Comparison of ENCODE assay signal across 9 mouse cellular contexts in the genomic region with DNA sequence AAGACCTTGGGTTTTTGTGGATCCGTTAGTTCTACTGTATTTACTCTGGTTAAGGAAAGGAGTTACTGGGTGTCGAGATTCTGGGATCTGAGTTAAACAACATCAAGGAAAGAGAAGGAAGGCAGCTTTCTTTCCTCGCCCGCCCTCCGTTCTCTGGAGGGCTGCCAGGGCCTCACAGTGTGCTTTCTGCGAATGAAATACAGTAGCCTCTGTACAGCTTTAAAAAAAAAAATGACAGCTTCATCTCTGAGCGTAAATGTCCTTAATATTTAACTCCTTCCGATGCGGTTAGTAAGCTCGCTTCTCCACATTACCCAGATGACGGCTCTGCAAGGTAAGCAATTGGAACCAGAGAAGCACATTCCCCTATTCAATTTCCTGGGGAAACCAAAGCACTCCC. TPM values are rescaled to one million over a fixed set of nuclear protein-coding genes. Genes with fewer than 3 reads are reported as not detected.
A peak's percentile ranks its signal among the peaks of the same experiment; 100 is the strongest.
DNase-seq lines count a peak whose midpoint lies in the region; ATAC-seq lines count a peak whose summit lies in the region.
"Had no signal": no experiment of that assay in that cellular context is flagged by ENCODE, and none has a peak within 500 bp of the region (broad histone marks: within the 10 kb centered on the region; RNA-seq: fewer than 3 reads in every experiment).

No protein-coding gene starts in this region.

- no peak overlapping the region for H3K9ac ChIP-seq in forebrain, embryonic 15.5 days (replicated peaks)
- H3K9ac ChIP-seq in forebrain, embryonic 12.5 days: no peak overlapping the region

- peak overlapping the region; percentile 57 for H3K27ac ChIP-seq in forebrain, embryonic 15.5 days (replicated peaks)
- H3K27ac ChIP-seq in forebrain, embryonic 12.5 days: no peak overlapping the region
- H3K27ac ChIP-seq: macrophage had no signal

- no peak for ATAC-seq in forebrain, embryonic 15.5 days (replicated peaks)
- no peak for ATAC-seq in forebrain, embryonic 12.5 days (ENCODE audit: low FRiP score)
- ATAC-seq in megakaryocyte-erythroid progenitor cell, adult 5-6 weeks (replicated peaks; ENCODE audit: low FRiP score, low TSS enrichment, poor library complexity, severe bottlenecking): no peak

- WGBS in forebrain, embryonic 15.5 days: 32% methylated on average over 11 of the region's 11 CpGs
- WGBS in forebrain, embryonic 12.5 days: 53% methylated on average over 11 of the region's 11 CpGs

- H3K4me3 ChIP-seq in forebrain, embryonic 15.5 days: no peak overlapping the region
- no peak overlapping the region for H3K4me3 ChIP-seq in forebrain, embryonic 12.5 days (replicated peaks)

- H3K4me1 ChIP-seq in forebrain, embryonic 15.5 days: peaks cover 34% of the 10 kb centered on the region
- H3K4me1 ChIP-seq in forebrain, embryonic 12.5 days: peaks cover 38% of the 10 kb centered on the region

- no peaks in the 10 kb centered on the region for H3K27me3 ChIP-seq in forebrain, embryonic 15.5 days
- peaks cover 7% of the 10 kb centered on the region; the same call in 1 of the 2 replicates for H3K27me3 ChIP-seq in forebrain, embryonic 12.5 days

- DNase-seq in right cerebral cortex, adult 18-20 months: peak; percentile 31
- DNase-seq in right cerebral cortex, postnatal 25 days: no peak
- DNase-seq in kidney, postnatal 14 days: peak; percentile 71
- peak; percentile 59 for DNase-seq in right cerebral cortex, postnatal 4 days
- DNase-seq in thymus, postnatal 25 days: no peak

- H3K36me3 ChIP-seq in forebrain, embryonic 15.5 days: no peaks in the 10 kb centered on the region
- no peaks in the 10 kb centered on the region for H3K36me3 ChIP-seq in forebrain, embryonic 12.5 days (replicated peaks)

- peak overlapping the region; percentile 14; the same call in 1 of the 2 replicates for H3K4me2 ChIP-seq in forebrain, embryonic 15.5 days (replicated peaks)
- H3K4me2 ChIP-seq in forebrain, embryonic 12.5 days: no peak overlapping the region

- H3K9me3 ChIP-seq in forebrain, embryonic 15.5 days: no peaks in the 10 kb centered on the region
- H3K9me3 ChIP-seq in forebrain, embryonic 12.5 days: no peaks in the 10 kb centered on the region

RNA-seq across cellular contexts. Expression of gene Zbtb40, which starts 4.8 kb away (rescaled TPM):
- polyA plus RNA-seq in forebrain, embryonic 15.5 days (2015; fragmentation: Nextera tagmentation; extraction: Ambion mirVana): 5.1 and 5.7 TPM in 2 replicates
- 6.6 and 8.3 TPM in 2 replicates for polyA plus RNA-seq in forebrain, embryonic 12.5 days (2016; fragmentation: Nextera tagmentation; extraction: Ambion mirVana)
- 10.3 and 10.4 TPM in 2 replicates for total RNA-seq in megakaryocyte-erythroid progenitor cell, adult 5-6 weeks (2014; fragmentation: Nextera tagmentation)
- 5.7 and 7.1 TPM in 2 replicates for total RNA-seq in megakaryocyte-erythroid progenitor cell, adult 5-6 weeks (2017)

Comparison
In these comparisons a context has a peak if more than half of its experiments do, and no peak if none do; other contexts are left out.
1. DNase-seq: peak in right cerebral cortex, adult 18-20 months (single experiment), kidney, postnatal 14 days (single experiment) and right cerebral cortex, postnatal 4 days (single experiment); none in right cerebral cortex, postnatal 25 days (single experiment) and thymus, postnatal 25 days (single experiment).